Mouse (Mus musculus) CH12.LX (cell line): ENCODE data around the gene Arhgap44. TPM values are rescaled to one million over a fixed set of nuclear protein-coding genes. Genes with fewer than 3 reads are reported as not detected.

ENCODE experiments used
- DNase-seq: peaks from one replicate; pipeline ENCODE4 v3.0.0-alpha.2; 2013; ENCODE audit errors: extremely low read depth
- H3K27ac ChIP-seq: 2 replicates; pipeline ENCODE4 v1.5.1; 2012; ENCODE audit warnings: low read depth, mild to moderate bottlenecking, control low read depth, moderate library complexity; ENCODE audit not compliant: insufficient read depth
- H3K27me3 ChIP-seq: replicated peaks from 2 replicates; pipeline ENCODE3; 2012; ENCODE audit warnings: inconsistent platforms
- H3K36me3 ChIP-seq, 2 experiments: replicated peaks in 1 of 2; 2 replicates each; pipeline versions ENCODE3 to v1.6.1; 2012; ENCODE audit warnings: inconsistent platforms in 1 of 2, low read length in 1 of 2, mild to moderate bottlenecking in 1 of 2, mixed read lengths in 1 of 2, moderate library complexity in 1 of 2; ENCODE audit not compliant: control insufficient read depth in 1 of 2, insufficient read depth in 1 of 2
- H3K4me1 ChIP-seq, 2 experiments: 2 replicates each; pipeline ENCODE4 v1.6.1; 2012; ENCODE audit warnings: inconsistent platforms in 1 of 2, moderate library complexity in 1 of 2; ENCODE audit not compliant: insufficient read depth in 2 of 2, control insufficient read depth in 1 of 2
- H3K4me2 ChIP-seq: 2 replicates; pipeline ENCODE4 v1.6.1; 2012; ENCODE audit warnings: low read depth, mild to moderate bottlenecking, control low read depth; ENCODE audit not compliant: poor library complexity, insufficient read depth, severe bottlenecking
- H3K4me3 ChIP-seq, 3 experiments: fragments of 150-350 bp in 1 of 3; sonication (generic) in 1 of 3; replicated peaks in 1 of 3; 2 replicates each; pipeline versions ENCODE3 to v1.5.1; 2011 to 2012; ENCODE audit warnings: low read depth in 2 of 3, low read length in 2 of 3, mild to moderate bottlenecking in 2 of 3, moderate library complexity in 2 of 3, control low read depth in 1 of 3, improper control_type of control experiment in 1 of 3, inconsistent platforms in 1 of 3, mixed read lengths in 1 of 3; ENCODE audit not compliant: poor library complexity in 1 of 3
- H3K79me2 ChIP-seq: replicated peaks from 2 replicates; pipeline ENCODE4 v1.6.1; 2012; ENCODE audit warnings: mild to moderate bottlenecking, moderate library complexity; ENCODE audit not compliant: control insufficient read depth, poor library complexity, insufficient read depth, severe bottlenecking; ENCODE audit errors: extremely low read depth
- H3K9ac ChIP-seq: 2 replicates; pipeline ENCODE4 v1.6.1; 2012; ENCODE audit warnings: low read depth, mild to moderate bottlenecking, control low read depth, moderate library complexity; ENCODE audit not compliant: insufficient read depth
- H3K9me3 ChIP-seq: replicated peaks from 2 replicates; pipeline ENCODE3; 2012; ENCODE audit warnings: low read length, inconsistent platforms, mixed read lengths
- BHLHE40 ChIP-seq: IDR thresholded peaks from 2 replicates; pipeline ENCODE4 v1.6.1; 2011; ENCODE audit warnings: mild to moderate bottlenecking, low read depth, low read length, improper control_type of control experiment
- CTCF ChIP-seq, 2 experiments: IDR thresholded peaks in 1 of 2; conservative IDR thresholded peaks in 1 of 2; 2 replicates each; pipeline ENCODE4 v1.5.1; 2011 to 2012; ENCODE audit warnings: low read depth in 2 of 2, low read length in 2 of 2, improper control_type of control experiment in 1 of 2, inconsistent platforms in 1 of 2, mild to moderate bottlenecking in 1 of 2, moderate library complexity in 1 of 2
- ETS1 ChIP-seq: conservative IDR thresholded peaks from 2 replicates; pipeline ENCODE4 v1.6.1; 2012; ENCODE audit warnings: low read depth, mild to moderate bottlenecking, inconsistent platforms, low read length, improper control_type of control experiment, moderate library complexity
- GABPA ChIP-seq: IDR thresholded peaks from 2 replicates; pipeline ENCODE4 v1.6.1; 2012; ENCODE audit warnings: low read depth, low read length, improper control_type of control experiment, inconsistent platforms; ENCODE audit not compliant: insufficient replicate concordance
- JUN ChIP-seq: IDR thresholded peaks from 2 replicates; pipeline ENCODE4 v1.6.1; 2011; ENCODE audit warnings: low read depth, mild to moderate bottlenecking, low read length, improper control_type of control experiment, moderate library complexity; ENCODE audit not compliant: insufficient read depth
- MEF2A ChIP-seq: IDR thresholded peaks from 2 replicates; pipeline ENCODE4 v1.6.1; 2014; ENCODE audit warnings: low read depth, mild to moderate bottlenecking, inconsistent platforms, low read length, improper control_type of control experiment, borderline replicate concordance
- MXI1 ChIP-seq: IDR thresholded peaks from 2 replicates; pipeline ENCODE4 v1.6.1; 2011; ENCODE audit warnings: mild to moderate bottlenecking, low read depth, low read length, improper control_type of control experiment
- MYC ChIP-seq: IDR thresholded peaks from 2 replicates; pipeline ENCODE4 v1.6.1; 2011; ENCODE audit warnings: low read depth, mild to moderate bottlenecking, improper control_type of control experiment, low read length
- NELFE ChIP-seq: IDR thresholded peaks from 2 replicates; pipeline ENCODE4 v1.6.1; 2011; ENCODE audit warnings: low read depth, low read length, improper control_type of control experiment
- PAX5 ChIP-seq: IDR thresholded peaks from 2 replicates; pipeline ENCODE4 v1.6.1; 2012; ENCODE audit warnings: low read length, inconsistent platforms, mixed read lengths
- POLR2A ChIP-seq: IDR thresholded peaks from 2 replicates; pipeline ENCODE4 v1.6.1; 2011; ENCODE audit warnings: low read depth, mild to moderate bottlenecking, improper control_type of control experiment, low read length
- POLR2AphosphoS2 ChIP-seq: IDR thresholded peaks from 2 replicates; pipeline ENCODE4 v1.6.1; 2011; ENCODE audit warnings: low read depth, low read length, improper control_type of control experiment
- RCOR1 ChIP-seq: conservative IDR thresholded peaks from 2 replicates; pipeline ENCODE4 v1.6.1; 2012; ENCODE audit warnings: low read depth, mild to moderate bottlenecking, inconsistent platforms, low read length, improper control_type of control experiment
- SIN3A ChIP-seq: IDR thresholded peaks from 2 replicates; pipeline ENCODE4 v1.6.1; 2012; ENCODE audit warnings: low read length, improper control_type of control experiment, inconsistent platforms
- TBP ChIP-seq: conservative IDR thresholded peaks from 2 replicates; pipeline ENCODE4 v1.6.1; 2011; ENCODE audit warnings: low read depth, low read length, improper control_type of control experiment
- UBTF ChIP-seq: IDR thresholded peaks from 2 replicates; pipeline ENCODE4 v1.6.1; 2012; ENCODE audit warnings: low read depth, mild to moderate bottlenecking, inconsistent platforms, low read length, improper control_type of control experiment, moderate library complexity
- ZMIZ1 ChIP-seq: IDR thresholded peaks from 2 replicates; pipeline ENCODE4 v1.6.1; 2012; ENCODE audit warnings: low read depth, mild to moderate bottlenecking, inconsistent platforms, low read length, improper control_type of control experiment
- dilution Hi-C: fragments of 300-500 bp; cut with MboI; formaldehyde crosslinking; loops from 2 replicates; pipeline ENCODE4 v1.14.3; 2020; ENCODE audit warnings: low sequenced_read_pairs; ENCODE audit not compliant: extremely low pct_unique_long_range_greater_than_20kb, extremely low pct_ligation_motif_present
- in situ Hi-C: fragments of 300-500 bp; cut with MboI; formaldehyde crosslinking; loops from 3 replicates; pipeline ENCODE4 v1.14.3; 2019; ENCODE audit warnings: low sequenced_read_pairs, low pct_ligation_motif_present, low pct_unique_long_range_greater_than_20kb, mixed read lengths
- polyA plus RNA-seq: library from polyadenylated mRNA; unstranded; fragments of >175 nt; gene quantifications from 2 replicates; pipeline ENCODE4 v1.2.1, GENCODE M21; 2012; ENCODE audit warnings: low read depth; ENCODE audit not compliant: insufficient read length
- total RNA-seq, 2 experiments: library from RNA; depleted of rRNA; stranded (reverse); fragments of 300-350 nt in 1 of 2; fragments of >200 nt in 1 of 2; gene quantifications; 2 replicates each; pipeline ENCODE4 v1.2.3; 2012 to 2014

Gene Arhgap44
- total and polyA plus RNA-seq, 3 experiments: 0.07 TPM; not detected in 2

DNA sequence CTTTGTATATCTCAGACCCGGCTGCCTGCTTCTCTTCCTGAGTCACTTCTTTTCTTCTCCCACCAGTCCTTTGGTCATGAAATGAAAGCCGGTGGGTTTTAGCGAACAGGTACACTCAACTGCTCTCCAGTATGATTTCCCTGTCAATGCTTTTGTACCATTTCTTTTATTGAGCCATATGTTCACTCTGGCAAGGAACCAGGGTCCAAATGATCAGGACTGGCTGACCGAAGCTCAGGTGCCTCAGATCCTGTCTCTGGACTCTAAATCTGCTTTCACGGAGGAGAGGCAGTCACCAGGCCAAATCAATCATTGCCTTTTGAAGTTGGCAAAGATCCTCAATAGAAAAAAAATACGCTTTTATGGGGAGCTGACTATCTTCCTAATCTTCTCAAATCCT is 122.2 kb downstream of the Arhgap44 start:
- no peak overlapping the region for H3K4me2 ChIP-seq
- in situ Hi-C loops: no loop called here
- no peaks in the 10 kb centered on the region for H3K9me3 ChIP-seq
- H3K79me2 ChIP-seq: no peaks in the 10 kb centered on the region
- no peak overlapping the region for H3K27ac ChIP-seq
- H3K4me1 ChIP-seq: no peaks in the 10 kb centered on the region
- dilution Hi-C loops: no loop called here
- DNase-seq: no peak
- no peak overlapping the region for H3K4me3 ChIP-seq
- peaks cover 3% of the 10 kb centered on the region for H3K27me3 ChIP-seq
- H3K36me3 ChIP-seq: no peaks in the 10 kb centered on the region
- no peak overlapping the region for H3K9ac ChIP-seq
- TF ChIP-seq ZMIZ1 (no peak), CTCF (conservative IDR thresholded peaks at IDR 0.05 in 1 of 2, IDR thresholded peaks at IDR 0.05 in 1 of 2; ENCODE audit: low read depth in 2 of 2, low read length in 2 of 2) (no peak), TBP (no peak), UBTF (no peak), GABPA (no peak), MEF2A (no peak), JUN (no peak), BHLHE40 (no peak), NELFE (no peak), MYC (no peak), POLR2AphosphoS2 (no peak), SIN3A (no peak)

DNA sequence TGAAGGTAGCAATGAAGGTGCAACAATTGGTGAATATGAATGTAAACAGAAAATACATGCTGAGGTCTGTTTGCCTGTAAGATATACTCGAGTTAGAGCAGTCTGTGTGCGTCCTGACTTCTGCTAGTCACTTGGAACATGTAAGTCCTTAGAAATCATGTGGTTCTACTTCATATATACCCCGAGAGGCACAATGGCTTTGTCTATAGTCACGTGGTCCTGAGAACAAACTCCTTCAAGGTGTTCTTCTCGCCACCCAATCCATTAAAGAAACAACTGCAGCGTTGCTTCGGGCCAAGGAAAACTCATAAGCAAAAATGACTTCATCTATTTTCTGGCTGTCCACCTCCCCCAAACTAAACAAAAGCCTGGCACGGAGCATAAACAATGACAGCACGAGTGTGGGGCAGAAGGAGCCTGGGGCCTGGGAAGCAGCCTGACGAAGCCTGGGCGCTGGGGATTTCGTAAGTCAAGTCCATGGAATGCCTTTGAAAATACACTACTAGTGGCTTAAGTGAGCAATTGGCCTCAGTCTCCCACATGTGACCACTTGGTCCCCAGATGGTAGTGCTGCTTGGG is 123.2 kb downstream of the Arhgap44 start:
- dilution Hi-C loops: no loop called here
- H3K36me3 ChIP-seq: no peaks in the 10 kb centered on the region
- peaks cover 3% of the 10 kb centered on the region for H3K27me3 ChIP-seq
- H3K4me1 ChIP-seq: no peaks in the 10 kb centered on the region
- H3K9ac ChIP-seq: no peak overlapping the region
- H3K4me2 ChIP-seq: no peak overlapping the region
- TF ChIP-seq NELFE: no peak
- TF ChIP-seq RCOR1: no peak
- no peak for TF ChIP-seq MEF2A
- no peak for DNase-seq
- in situ Hi-C loops: no loop called here
- H3K9me3 ChIP-seq: no peaks in the 10 kb centered on the region
- H3K27ac ChIP-seq: no peak overlapping the region
- no peak overlapping the region for H3K4me3 ChIP-seq
- no peaks in the 10 kb centered on the region for H3K79me2 ChIP-seq

DNA sequence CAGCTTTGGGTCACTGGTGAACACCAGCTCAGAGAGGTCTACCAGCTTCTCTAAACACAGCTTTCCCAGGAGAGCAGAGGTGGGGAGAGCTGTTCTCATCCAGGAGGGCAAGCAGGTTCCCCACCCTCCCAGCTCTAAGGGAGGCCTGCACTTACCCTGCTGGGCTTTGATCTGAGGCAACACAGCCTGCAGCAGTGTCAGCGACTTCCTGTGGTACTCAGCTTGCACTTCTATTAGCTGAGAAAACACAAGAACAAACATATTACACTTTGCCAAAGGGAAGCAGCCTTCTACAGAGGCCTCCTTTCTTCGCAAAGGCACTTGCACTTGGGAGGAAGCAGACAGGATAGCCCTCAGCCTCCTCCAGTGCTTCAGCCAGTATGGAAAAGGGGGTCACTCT is 123.8 kb downstream of the Arhgap44 start:
- H3K27me3 ChIP-seq: peaks cover 3% of the 10 kb centered on the region
- no peak overlapping the region for H3K4me2 ChIP-seq
- dilution Hi-C loops: no loop called here
- no peak overlapping the region for H3K27ac ChIP-seq
- H3K9me3 ChIP-seq: no peaks in the 10 kb centered on the region
- no peaks in the 10 kb centered on the region for H3K79me2 ChIP-seq
- in situ Hi-C loops: no loop called here
- H3K9ac ChIP-seq: no peak overlapping the region
- no peak for DNase-seq
- no peaks in the 10 kb centered on the region for H3K4me1 ChIP-seq
- TF ChIP-seq ETS1 (no peak), TBP (no peak), PAX5 (no peak), POLR2A (no peak), MXI1 (no peak)
- H3K4me3 ChIP-seq: no peak overlapping the region
- no peaks in the 10 kb centered on the region for H3K36me3 ChIP-seq
